Mouse (Mus musculus): ENCODE data around the gene Vps37b. TPM values are rescaled to one million over a fixed set of nuclear protein-coding genes. Genes with fewer than 3 reads are reported as not detected.

Gene Vps37b
- polyA plus RNA-seq, 1 experiment: 46.6 TPM

- no peak overlapping the region for H3K27ac ChIP-seq (ENCODE audit: control insufficient read depth, insufficient read depth, low read depth, low read length)
- H3K27me3 ChIP-seq (ENCODE audit: control insufficient read depth, insufficient read depth, low read length): no peaks in the 10 kb centered on the region
- no peaks in the 10 kb centered on the region for H3K4me1 ChIP-seq (ENCODE audit: control insufficient read depth, insufficient read depth, low read length)
- no peaks in the 10 kb centered on the region for H3K36me3 ChIP-seq (ENCODE audit: control insufficient read depth, insufficient read depth, low read length)
- TF ChIP-seq POLR2A (IDR thresholded peaks at IDR 0.05; ENCODE audit: control insufficient read depth, low read depth, low read length): no peak
- no peak for TF ChIP-seq CTCF (IDR thresholded peaks at IDR 0.05; ENCODE audit: control insufficient read depth, insufficient read depth, insufficient replicate concordance, low read depth, low read length)
- H3K4me3 ChIP-seq (ENCODE audit: control insufficient read depth, low read depth, low read length): no peak overlapping the region
Measured at GRCm38 (mm10) chr5:123979980-123980369, 52.1 kb downstream of the Vps37b start.

- Histone ChIP-seq H3K4me1 (ENCODE audit: control insufficient read depth, insufficient read depth, low read length) (peaks cover 3% of the 10 kb centered on the region), H3K36me3 (ENCODE audit: control insufficient read depth, insufficient read depth, low read length) (no peaks in the 10 kb centered on the region), H3K4me3 (ENCODE audit: control insufficient read depth, low read depth, low read length) (no peak overlapping the region), H3K27ac (ENCODE audit: control insufficient read depth, insufficient read depth, low read depth, low read length) (no peak overlapping the region), H3K27me3 (ENCODE audit: control insufficient read depth, insufficient read depth, low read length) (no peaks in the 10 kb centered on the region)
- no peak for TF ChIP-seq POLR2A (IDR thresholded peaks at IDR 0.05; ENCODE audit: control insufficient read depth, low read depth, low read length)
- no peak for TF ChIP-seq CTCF (IDR thresholded peaks at IDR 0.05; ENCODE audit: control insufficient read depth, insufficient read depth, insufficient replicate concordance, low read depth, low read length)
Measured at GRCm38 (mm10) chr5:123979221-123979979, 52.7 kb downstream of the Vps37b start.

GRCm38 (mm10) chr5:123978131-123978530 lies 53.9 kb downstream of the Vps37b start:
- TF ChIP-seq CTCF (IDR thresholded peaks at IDR 0.05; ENCODE audit: control insufficient read depth, insufficient read depth, insufficient replicate concordance, low read depth, low read length): no peak
- no peak for TF ChIP-seq POLR2A (IDR thresholded peaks at IDR 0.05; ENCODE audit: control insufficient read depth, low read depth, low read length)
- Histone ChIP-seq H3K27me3 (ENCODE audit: control insufficient read depth, insufficient read depth, low read length) (no peaks in the 10 kb centered on the region), H3K4me1 (ENCODE audit: control insufficient read depth, insufficient read depth, low read length) (peaks cover 8% of the 10 kb centered on the region)

GRCm38 (mm10) chr5:123977231-123977630 lies 54.8 kb downstream of the Vps37b start:
- peaks cover 10% of the 10 kb centered on the region for H3K4me1 ChIP-seq (ENCODE audit: control insufficient read depth, insufficient read depth, low read length)
- TF ChIP-seq POLR2A (IDR thresholded peaks at IDR 0.05; ENCODE audit: control insufficient read depth, low read depth, low read length) (no peak), CTCF (IDR thresholded peaks at IDR 0.05; ENCODE audit: control insufficient read depth, insufficient read depth, insufficient replicate concordance, low read depth, low read length) (no peak)

More at GRCm38 (mm10) chr5:123978131-123978530, 53.9 kb downstream of the Vps37b start:
- no peak overlapping the region for H3K4me3 ChIP-seq (ENCODE audit: control insufficient read depth, low read depth, low read length)
- no peaks in the 10 kb centered on the region for H3K36me3 ChIP-seq (ENCODE audit: control insufficient read depth, insufficient read depth, low read length)
- H3K27ac ChIP-seq (ENCODE audit: control insufficient read depth, insufficient read depth, low read depth, low read length): no peak overlapping the region

GRCm38 (mm10) chr5:123975668-123976180 lies 56.3 kb downstream of the Vps37b start:
- H3K27ac ChIP-seq (ENCODE audit: control insufficient read depth, insufficient read depth, low read depth, low read length): no peak overlapping the region
- no peaks in the 10 kb centered on the region for H3K36me3 ChIP-seq (ENCODE audit: control insufficient read depth, insufficient read depth, low read length)
- no peak overlapping the region for H3K4me3 ChIP-seq (ENCODE audit: control insufficient read depth, low read depth, low read length)
- peaks cover 10% of the 10 kb centered on the region for H3K4me1 ChIP-seq (ENCODE audit: control insufficient read depth, insufficient read depth, low read length)
- no peak for TF ChIP-seq CTCF (IDR thresholded peaks at IDR 0.05; ENCODE audit: control insufficient read depth, insufficient read depth, insufficient replicate concordance, low read depth, low read length)
- TF ChIP-seq POLR2A (IDR thresholded peaks at IDR 0.05; ENCODE audit: control insufficient read depth, low read depth, low read length): no peak
- no peaks in the 10 kb centered on the region for H3K27me3 ChIP-seq (ENCODE audit: control insufficient read depth, insufficient read depth, low read length)

More at GRCm38 (mm10) chr5:123977231-123977630, 54.8 kb downstream of the Vps37b start:
- no peaks in the 10 kb centered on the region for H3K27me3 ChIP-seq (ENCODE audit: control insufficient read depth, insufficient read depth, low read length)
- no peaks in the 10 kb centered on the region for H3K36me3 ChIP-seq (ENCODE audit: control insufficient read depth, insufficient read depth, low read length)
- H3K27ac ChIP-seq (ENCODE audit: control insufficient read depth, insufficient read depth, low read depth, low read length): no peak overlapping the region
- H3K4me3 ChIP-seq (ENCODE audit: control insufficient read depth, low read depth, low read length): no peak overlapping the region

- H3K4me1 ChIP-seq (ENCODE audit: control insufficient read depth, insufficient read depth, low read length): peaks cover 10% of the 10 kb centered on the region
- H3K4me3 ChIP-seq (ENCODE audit: control insufficient read depth, low read depth, low read length): no peak overlapping the region
- no peak overlapping the region for H3K27ac ChIP-seq (ENCODE audit: control insufficient read depth, insufficient read depth, low read depth, low read length)
- H3K36me3 ChIP-seq (ENCODE audit: control insufficient read depth, insufficient read depth, low read length): no peaks in the 10 kb centered on the region
- H3K27me3 ChIP-seq (ENCODE audit: control insufficient read depth, insufficient read depth, low read length): no peaks in the 10 kb centered on the region
- TF ChIP-seq CTCF (IDR thresholded peaks at IDR 0.05; ENCODE audit: control insufficient read depth, insufficient read depth, insufficient replicate concordance, low read depth, low read length): no peak
- no peak for TF ChIP-seq POLR2A (IDR thresholded peaks at IDR 0.05; ENCODE audit: control insufficient read depth, low read depth, low read length)
Measured at GRCm38 (mm10) chr5:123974616-123975111, 57.4 kb downstream of the Vps37b start.

GRCm38 (mm10) chr5:123974179-123974485 lies 57.9 kb downstream of the Vps37b start:
- 0 out of 2 replicates have a peak, but pooled peaks cover 1% of the 10 kb centered on the region for H3K36me3 ChIP-seq (ENCODE audit: control insufficient read depth, insufficient read depth, low read length)
- H3K4me3 ChIP-seq (ENCODE audit: control insufficient read depth, low read depth, low read length): peak overlapping the region; percentile 95
- H3K27me3 ChIP-seq (ENCODE audit: control insufficient read depth, insufficient read depth, low read length): no peaks in the 10 kb centered on the region
- TF ChIP-seq CTCF (IDR thresholded peaks at IDR 0.05; ENCODE audit: control insufficient read depth, insufficient read depth, insufficient replicate concordance, low read depth, low read length) (no peak), POLR2A (IDR thresholded peaks at IDR 0.05; ENCODE audit: control insufficient read depth, low read depth, low read length) (no peak)
- peaks cover 10% of the 10 kb centered on the region for H3K4me1 ChIP-seq (ENCODE audit: control insufficient read depth, insufficient read depth, low read length)
- no peak overlapping the region for H3K27ac ChIP-seq (ENCODE audit: control insufficient read depth, insufficient read depth, low read depth, low read length)
